Mouse (Mus musculus) stomach, postnatal 0 days (tissue): Measurements from ENCODE around the gene Ipmk.

Source experiments
- CTCF ChIP-seq: IDR thresholded peaks from 2 replicates; pipeline ENCODE4 v1.5.1; 2016; ENCODE audit warnings: antibody characterized with exemption, low read depth, mild to moderate bottlenecking, moderate library complexity
- EP300 ChIP-seq: optimal IDR thresholded peaks from 2 replicates; pipeline ENCODE3; 2016; ENCODE audit warnings: antibody characterized with exemption

GRCm38 (mm10) chr10:71455355-71455754 lies 107.8 kb downstream of the Ipmk start:
- 0 out of 2 replicates have a peak, but pooled peaks have one; percentile 9 for TF ChIP-seq CTCF
- no peak for TF ChIP-seq EP300
